Comparison of ENCODE assay signal across 9 mouse cellular contexts in genomic region chr6:30675281-30675771, GRCm38 (mm10). TPM values are rescaled to one million over a fixed set of nuclear protein-coding genes. Genes with fewer than 3 reads are reported as not detected.
A peak's percentile ranks its signal among the peaks of the same experiment; 100 is the strongest.
DNase-seq lines count a peak whose midpoint lies in the region; ATAC-seq lines count a peak whose summit lies in the region.
"Had no signal": no experiment of that assay in that cellular context is flagged by ENCODE, and none has a peak within 500 bp of the region (broad histone marks: within the 10 kb centered on the region; RNA-seq: fewer than 3 reads in every experiment).

No protein-coding gene starts in this region.

- peaks cover 34% of the 10 kb centered on the region for H3K4me1 ChIP-seq in forebrain, embryonic 14.5 days (ENCODE audit: control insufficient read depth, insufficient read depth, low read length)
- peaks cover 60% of the 10 kb centered on the region for H3K4me1 ChIP-seq in hindbrain, embryonic 13.5 days (replicated peaks)
- H3K4me1 ChIP-seq in midbrain, embryonic 11.5 days (ENCODE audit: control insufficient read depth, insufficient read depth, low read length) = peaks cover 33% of the 10 kb centered on the region

- no peaks in the 10 kb centered on the region for H3K27me3 ChIP-seq in forebrain, embryonic 14.5 days (replicated peaks; ENCODE audit: control insufficient read depth, insufficient read depth, low read length)
- H3K27me3 ChIP-seq in hindbrain, embryonic 13.5 days = no peaks in the 10 kb centered on the region
- H3K27me3 ChIP-seq in midbrain, embryonic 11.5 days (ENCODE audit: control insufficient read depth, insufficient read depth, low read length) = no peaks in the 10 kb centered on the region
- H3K27me3 ChIP-seq: CH12.LX had no signal

- H3K4me2 ChIP-seq in forebrain, embryonic 14.5 days (ENCODE audit: low read length) = peak overlapping the region; percentile 33
- H3K4me2 ChIP-seq in hindbrain, embryonic 13.5 days = peak overlapping the region; percentile 37
- peak overlapping the region; percentile 17; the same call in 1 of the 2 replicates for H3K4me2 ChIP-seq in midbrain, embryonic 11.5 days

- peak overlapping the region; percentile 52 for H3K9ac ChIP-seq in forebrain, embryonic 14.5 days (ENCODE audit: low read length)
- H3K9ac ChIP-seq in hindbrain, embryonic 13.5 days = peak overlapping the region; percentile 70
- H3K9ac ChIP-seq in midbrain, embryonic 11.5 days (ENCODE audit: low read length) = peak overlapping the region; percentile 49

- H3K27ac ChIP-seq in forebrain, embryonic 14.5 days (ENCODE audit: low read depth, low read length) = peak overlapping the region; percentile 88
- H3K27ac ChIP-seq in hindbrain, embryonic 13.5 days = peak overlapping the region; percentile 95
- H3K27ac ChIP-seq in midbrain, embryonic 11.5 days (ENCODE audit: low read depth, low read length) = peak overlapping the region; percentile 57

- no peaks in the 10 kb centered on the region for H3K36me3 ChIP-seq in forebrain, embryonic 14.5 days (ENCODE audit: control insufficient read depth, insufficient read depth, low read length)
- H3K36me3 ChIP-seq in hindbrain, embryonic 13.5 days = no peaks in the 10 kb centered on the region
- H3K36me3 ChIP-seq in midbrain, embryonic 11.5 days (ENCODE audit: control insufficient read depth, insufficient read depth, low read length) = no peaks in the 10 kb centered on the region

- 2% methylated on average over 11 of the region's 11 CpGs for WGBS in forebrain, embryonic 14.5 days
- WGBS in hindbrain, embryonic 13.5 days = 7% methylated on average over 11 of the region's 11 CpGs
- 12% methylated on average over 11 of the region's 11 CpGs for whole genome bisulfite sequencing in midbrain, embryonic 11.5 days

- H3K4me3 ChIP-seq in forebrain, embryonic 14.5 days (ENCODE audit: low read depth, low read length) = peak overlapping the region; percentile 2; the same call in 1 of the 2 replicates
- no peak overlapping the region for H3K4me3 ChIP-seq in hindbrain, embryonic 13.5 days
- no peak overlapping the region for H3K4me3 ChIP-seq in midbrain, embryonic 11.5 days (ENCODE audit: low read depth, low read length)

- ATAC-seq in forebrain, embryonic 14.5 days = peak; percentile 59
- ATAC-seq in hindbrain, embryonic 13.5 days (ENCODE audit: low FRiP score) = peak; percentile 61
- peak; percentile 76 for ATAC-seq in midbrain, embryonic 11.5 days (ENCODE audit: low FRiP score)
- ATAC-seq in monocyte, adult 5-6 weeks (replicated peaks; ENCODE audit: insufficient number of reproducible peaks, low FRiP score, low TSS enrichment, poor library complexity, severe bottlenecking) = no peak

- H3K9me3 ChIP-seq in forebrain, embryonic 14.5 days (replicated peaks; ENCODE audit: control insufficient read depth, low read length) = no peaks in the 10 kb centered on the region
- H3K9me3 ChIP-seq in hindbrain, embryonic 13.5 days = no peaks in the 10 kb centered on the region
- H3K9me3 ChIP-seq in midbrain, embryonic 11.5 days (ENCODE audit: control insufficient read depth, low read length) = no peaks in the 10 kb centered on the region

- DNase-seq in heart, adult 11 months = peak; percentile 91
- no peak for DNase-seq in heart, postnatal 25 days (ENCODE audit: low spot score)
- DNase-seq in adrenal gland, postnatal 25 days = peak; percentile 29
- DNase-seq in forebrain, embryonic 14.5 days (ENCODE audit: low spot score) = peak; percentile 61
- DNase-seq in midbrain, embryonic 11.5 days (ENCODE audit: low spot score, missing footprints) = peak; percentile 92
- DNase-seq in urinary bladder, postnatal 36 days (ENCODE audit: low spot score in 2 of 2) = no peak

- intact Hi-C loops in heart, postnatal 25 days (cut with DNase I) = no loop called here

RNA-seq across cellular contexts. Expression of gene Cep41, which starts 18.2 kb away (rescaled TPM):
- total RNA-seq in heart, postnatal 25 days (2021) = 1 to 10 TPM; 1.9 to 3.1 TPM
- 5.7 and 9.9 TPM in 2 replicates for total RNA-seq in adrenal gland, postnatal 25 days (2021)
- polyA plus RNA-seq in forebrain, embryonic 14.5 days (2014; fragmentation: Nextera tagmentation; extraction: Ambion mirVana) = 15.6 and 16.6 TPM in 2 replicates
- 13.3 and 14.2 TPM in 2 replicates for polyA plus RNA-seq in hindbrain, embryonic 13.5 days (2015; fragmentation: Nextera tagmentation; extraction: Ambion mirVana)
- 23.8 and 24.5 TPM in 2 replicates for polyA plus RNA-seq in midbrain, embryonic 11.5 days (2014; fragmentation: Nextera tagmentation; extraction: Ambion mirVana)
- 1.0 to 10.0 TPM in 2 of 3 replicates, not detected in the other for total RNA-seq in monocyte, adult 5-6 weeks (2017)

RNA-seq across cellular contexts. Expression of gene Cpa1, which starts 36.3 kb away (rescaled TPM):
- under 1 TPM in 1 of 2 experiments, not detected in 1; 0.16 TPM for total RNA-seq in heart, postnatal 25 days (2021)
- not detected in 2 replicates for total RNA-seq in adrenal gland, postnatal 25 days (2021)
- polyA plus RNA-seq in forebrain, embryonic 14.5 days (2014; fragmentation: Nextera tagmentation; extraction: Ambion mirVana) = 0.58 and 1.5 TPM in 2 replicates
- 0.71 and 1.1 TPM in 2 replicates for polyA plus RNA-seq in hindbrain, embryonic 13.5 days (2015; fragmentation: Nextera tagmentation; extraction: Ambion mirVana)
- 0.08 TPM in 1 of 2 replicates, not detected in the other for polyA plus RNA-seq in midbrain, embryonic 11.5 days (2014; fragmentation: Nextera tagmentation; extraction: Ambion mirVana)
- not detected in 3 replicates for total RNA-seq in monocyte, adult 5-6 weeks (2017)
- total RNA-seq: CH12.LX had no signal

RNA-seq across cellular contexts. Expression of gene Mest, which starts 48.0 kb away (rescaled TPM):
- total RNA-seq in heart, postnatal 25 days (2021) = 10 to 100 TPM; 12.3 to 15.2 TPM
- 54.9 and 56.7 TPM in 2 replicates for total RNA-seq in adrenal gland, postnatal 25 days (2021)
- 409 and 464 TPM in 2 replicates for polyA plus RNA-seq in forebrain, embryonic 14.5 days (2014; fragmentation: Nextera tagmentation; extraction: Ambion mirVana)
- 367 and 379 TPM in 2 replicates for polyA plus RNA-seq in hindbrain, embryonic 13.5 days (2015; fragmentation: Nextera tagmentation; extraction: Ambion mirVana)
- polyA plus RNA-seq in midbrain, embryonic 11.5 days (2014; fragmentation: Nextera tagmentation; extraction: Ambion mirVana) = 1,255 and 1,269 TPM in 2 replicates
- 0.86 to 2.5 TPM in 2 of 3 replicates, not detected in the other for total RNA-seq in monocyte, adult 5-6 weeks (2017)

Comparison
In these comparisons a context has a peak if more than half of its experiments do, and no peak if none do; other contexts are left out.
1. DNase-seq: peak in heart, adult 11 months (single experiment), adrenal gland, postnatal 25 days (single experiment), forebrain, embryonic 14.5 days (single experiment) and midbrain, embryonic 11.5 days (single experiment); none in heart, postnatal 25 days (single experiment) and urinary bladder, postnatal 36 days (0 of 2).
2. Peak in every context shown above with its lines, with median percentiles within 50 percentile points of each other: H3K27ac ChIP-seq, H3K4me2 ChIP-seq and H3K9ac ChIP-seq.